Mouse (Mus musculus) cortical plate, adult 2 months (tissue): ENCODE measurements around the gene Krtap2-4.

Experiments
- CTCF ChIP-seq: fragments of 200-500 bp; IDR thresholded peaks from 2 replicates; pipeline ENCODE4 v1.5.1; 2011; ENCODE audit warnings: mild to moderate bottlenecking, control low read depth, low read length; ENCODE audit not compliant: insufficient read depth; ENCODE audit errors: extremely low read depth
- POLR2A ChIP-seq: fragments of 200-500 bp; IDR thresholded peaks from 2 replicates; pipeline ENCODE4 v1.6.1; 2011; ENCODE audit warnings: mild to moderate bottlenecking, low read length, control low read depth; ENCODE audit not compliant: insufficient read depth; ENCODE audit errors: extremely low read depth

GRCm38 (mm10) chr11:99573164-99573563 is 41.5 kb downstream of the Krtap2-4 start:
- TF ChIP-seq POLR2A (no peak), CTCF (no peak)
